Mouse (Mus musculus): ENCODE data around the gene Atp1a2. TPM values are rescaled to one million over a fixed set of nuclear protein-coding genes. Genes with fewer than 3 reads are reported as not detected.

Atp1a2 gene
- polyA plus RNA-seq, 1 experiment from 2014 or later = 15.3 TPM

DNA sequence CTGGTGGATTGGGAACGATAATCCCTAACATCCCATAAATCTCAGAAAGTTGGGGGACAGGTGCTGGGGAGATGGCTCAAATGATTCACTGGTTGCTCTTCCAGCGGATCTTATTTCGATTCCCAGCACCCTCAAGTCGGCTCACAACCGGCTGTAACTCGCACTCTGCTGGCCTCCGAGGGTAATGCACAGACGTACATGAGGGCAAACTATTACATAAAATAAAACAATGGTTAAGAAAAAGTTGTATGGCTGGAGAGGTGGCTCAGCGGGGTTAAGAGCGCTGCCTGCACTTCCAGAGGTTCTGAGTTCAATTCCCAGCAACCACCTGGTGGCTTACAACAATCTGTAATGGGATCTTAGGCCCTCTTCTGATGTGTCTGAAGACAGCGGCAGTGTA is 28.8 kb upstream of the Atp1a2 start:
- Histone ChIP-seq H3K27ac (ENCODE audit: low read length) (no peak overlapping the region), H3K9me3 (ENCODE audit: low read length) (no peaks in the 10 kb centered on the region), H3K36me3 (ENCODE audit: insufficient read depth, low read length) (no peaks in the 10 kb centered on the region), H3K4me1 (ENCODE audit: insufficient read depth, low read depth, low read length) (no peaks in the 10 kb centered on the region; the same call in 1 of the 2 replicates), H3K4me2 (replicated peaks; ENCODE audit: low read depth, low read length) (peak overlapping the region; percentile 55), H3K9ac (replicated peaks; ENCODE audit: low read depth) (no peak overlapping the region), H3K27me3 (replicated peaks; ENCODE audit: insufficient read depth, low read length) (peaks cover 39% of the 10 kb centered on the region; the same call in 1 of the 2 replicates), H3K4me3 (ENCODE audit: low read depth, low read length) (no peak overlapping the region)
- DNase-seq (ENCODE audit: low spot score) = no peak
- no peak for ATAC-seq
- WGBS = 59% methylated on average over 11 of the region's 11 CpGs
- TF ChIP-seq EP300 (IDR thresholded peaks at IDR 0.05) (no peak), CTCF (IDR thresholded peaks at IDR 0.05) (no peak)

- peak; percentile 69 for DNase-seq (ENCODE audit: low spot score)
- TF ChIP-seq CTCF (IDR thresholded peaks at IDR 0.05) (peak; percentile 82), EP300 (IDR thresholded peaks at IDR 0.05) (no peak)
- no peak overlapping the region for H3K9ac ChIP-seq (replicated peaks; ENCODE audit: low read depth)
- no peaks in the 10 kb centered on the region for H3K9me3 ChIP-seq (ENCODE audit: low read length)
- peaks cover 39% of the 10 kb centered on the region; the same call in 1 of the 2 replicates for H3K27me3 ChIP-seq (replicated peaks; ENCODE audit: insufficient read depth, low read length)
- H3K4me3 ChIP-seq (ENCODE audit: low read depth, low read length) = peak overlapping the region; percentile 37
- no peak overlapping the region for H3K27ac ChIP-seq (ENCODE audit: low read length)
- H3K36me3 ChIP-seq (ENCODE audit: insufficient read depth, low read length) = no peaks in the 10 kb centered on the region
- H3K4me2 ChIP-seq (replicated peaks; ENCODE audit: low read depth, low read length) = peak overlapping the region; percentile 55
- H3K4me1 ChIP-seq (ENCODE audit: insufficient read depth, low read depth, low read length) = no peaks in the 10 kb centered on the region; the same call in 1 of the 2 replicates
- ATAC-seq = peak; percentile 75
- WGBS = 20% methylated on average over 92 of the region's 94 CpGs
Observed at GRCm38 (mm10) chr1:172325680-172326535, 28.0 kb upstream of the Atp1a2 start.

DNA sequence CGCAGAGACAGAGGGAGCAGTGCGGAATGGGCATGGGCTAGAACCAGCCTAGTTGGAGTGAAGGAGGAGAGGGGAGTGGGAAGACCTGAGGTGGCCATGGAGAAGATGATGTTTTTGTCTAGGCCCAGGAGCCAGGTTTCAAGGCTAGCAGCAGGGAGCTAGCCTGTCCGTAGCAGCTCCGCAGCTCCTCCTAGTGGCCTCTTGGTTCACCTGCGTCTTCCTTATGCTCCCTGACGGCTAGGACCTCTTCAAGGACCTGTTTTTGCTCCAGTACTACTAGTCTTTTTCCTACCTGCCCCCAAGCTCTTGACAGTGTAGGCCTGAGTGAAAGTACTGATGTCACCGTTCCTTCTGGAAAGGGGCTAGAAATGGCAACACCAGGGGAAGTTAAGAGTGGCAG is 26.9 kb upstream of the Atp1a2 start:
- no peaks in the 10 kb centered on the region for H3K9me3 ChIP-seq (ENCODE audit: low read length)
- H3K27me3 ChIP-seq (replicated peaks; ENCODE audit: insufficient read depth, low read length) = peaks cover 39% of the 10 kb centered on the region; the same call in 1 of the 2 replicates
- DNase-seq (ENCODE audit: low spot score) (peak; percentile 88), ATAC-seq (peak; percentile 81)
- no peak for TF ChIP-seq EP300 (IDR thresholded peaks at IDR 0.05)
- peak; percentile 95 for TF ChIP-seq CTCF (IDR thresholded peaks at IDR 0.05)
- H3K4me2 ChIP-seq (replicated peaks; ENCODE audit: low read depth, low read length) = no peak overlapping the region
- H3K36me3 ChIP-seq (ENCODE audit: insufficient read depth, low read length) = no peaks in the 10 kb centered on the region
- no peak overlapping the region for H3K9ac ChIP-seq (replicated peaks; ENCODE audit: low read depth)
- H3K27ac ChIP-seq (ENCODE audit: low read length) = no peak overlapping the region
- no peaks in the 10 kb centered on the region; the same call in 1 of the 2 replicates for H3K4me1 ChIP-seq (ENCODE audit: insufficient read depth, low read depth, low read length)
- 14% methylated on average over 7 of the region's 7 CpGs for WGBS
- H3K4me3 ChIP-seq (ENCODE audit: low read depth, low read length) = no peak overlapping the region

- no peaks in the 10 kb centered on the region; the same call in 1 of the 2 replicates for H3K4me1 ChIP-seq (ENCODE audit: insufficient read depth, low read depth, low read length)
- no peaks in the 10 kb centered on the region for H3K9me3 ChIP-seq (ENCODE audit: low read length)
- H3K4me2 ChIP-seq (replicated peaks; ENCODE audit: low read depth, low read length) = no peak overlapping the region
- H3K36me3 ChIP-seq (ENCODE audit: insufficient read depth, low read length) = no peaks in the 10 kb centered on the region
- H3K9ac ChIP-seq (replicated peaks; ENCODE audit: low read depth) = no peak overlapping the region
- H3K4me3 ChIP-seq (ENCODE audit: low read depth, low read length) = no peak overlapping the region
- DNase-seq (ENCODE audit: low spot score) (no peak), ATAC-seq (no peak)
- TF ChIP-seq EP300 (IDR thresholded peaks at IDR 0.05) (no peak), CTCF (IDR thresholded peaks at IDR 0.05) (no peak)
- WGBS = 55% methylated on average over 6 of the region's 6 CpGs
- no peak overlapping the region for H3K27ac ChIP-seq (ENCODE audit: low read length)
- H3K27me3 ChIP-seq (replicated peaks; ENCODE audit: insufficient read depth, low read length) = peaks cover 35% of the 10 kb centered on the region; the same call in 1 of the 2 replicates
Observed at GRCm38 (mm10) chr1:172323801-172324359, 26.0 kb upstream of the Atp1a2 start.

- H3K9me3 ChIP-seq (ENCODE audit: low read length) = no peaks in the 10 kb centered on the region
- no peak overlapping the region for H3K27ac ChIP-seq (ENCODE audit: low read length)
- ATAC-seq = no peak
- H3K4me1 ChIP-seq (ENCODE audit: insufficient read depth, low read depth, low read length) = no peaks in the 10 kb centered on the region; the same call in 1 of the 2 replicates
- no peak overlapping the region for H3K4me2 ChIP-seq (replicated peaks; ENCODE audit: low read depth, low read length)
- DNase-seq (ENCODE audit: low spot score) = no peak
- no peak for TF ChIP-seq EP300 (IDR thresholded peaks at IDR 0.05)
- no peaks in the 10 kb centered on the region for H3K36me3 ChIP-seq (ENCODE audit: insufficient read depth, low read length)
- no peak overlapping the region for H3K4me3 ChIP-seq (ENCODE audit: low read depth, low read length)
- 51% methylated on average over 5 of the region's 5 CpGs for WGBS
- no peak overlapping the region for H3K9ac ChIP-seq (replicated peaks; ENCODE audit: low read depth)
- H3K27me3 ChIP-seq (replicated peaks; ENCODE audit: insufficient read depth, low read length) = peaks cover 30% of the 10 kb centered on the region; the same call in 1 of the 2 replicates
Observed at GRCm38 (mm10) chr1:172323298-172323697, 25.4 kb upstream of the Atp1a2 start.

- DNase-seq (ENCODE audit: low spot score) (no peak), ATAC-seq (no peak)
- 57% methylated on average over 13 of the region's 13 CpGs for WGBS
- no peaks in the 10 kb centered on the region; the same call in 1 of the 2 replicates for H3K4me1 ChIP-seq (ENCODE audit: insufficient read depth, low read depth, low read length)
- peaks cover 24% of the 10 kb centered on the region; the same call in 1 of the 2 replicates for H3K27me3 ChIP-seq (replicated peaks; ENCODE audit: insufficient read depth, low read length)
- no peak overlapping the region for H3K9ac ChIP-seq (replicated peaks; ENCODE audit: low read depth)
- H3K9me3 ChIP-seq (ENCODE audit: low read length) = no peaks in the 10 kb centered on the region
- no peak overlapping the region for H3K4me2 ChIP-seq (replicated peaks; ENCODE audit: low read depth, low read length)
- no peak overlapping the region for H3K27ac ChIP-seq (ENCODE audit: low read length)
- TF ChIP-seq EP300 (IDR thresholded peaks at IDR 0.05) = no peak
- no peak for TF ChIP-seq CTCF (IDR thresholded peaks at IDR 0.05)
- H3K36me3 ChIP-seq (ENCODE audit: insufficient read depth, low read length) = no peaks in the 10 kb centered on the region
- no peak overlapping the region for H3K4me3 ChIP-seq (ENCODE audit: low read depth, low read length)
Observed at GRCm38 (mm10) chr1:172322725-172323124, 24.9 kb upstream of the Atp1a2 start.
